Mouse (Mus musculus): ENCODE data around the gene Ctdnep1. TPM values are rescaled to one million over a fixed set of nuclear protein-coding genes. Genes with fewer than 3 reads are reported as not detected.

Ctdnep1 gene
- total RNA-seq, 1 experiment from 2014 or later = 42.8 TPM

DNA sequence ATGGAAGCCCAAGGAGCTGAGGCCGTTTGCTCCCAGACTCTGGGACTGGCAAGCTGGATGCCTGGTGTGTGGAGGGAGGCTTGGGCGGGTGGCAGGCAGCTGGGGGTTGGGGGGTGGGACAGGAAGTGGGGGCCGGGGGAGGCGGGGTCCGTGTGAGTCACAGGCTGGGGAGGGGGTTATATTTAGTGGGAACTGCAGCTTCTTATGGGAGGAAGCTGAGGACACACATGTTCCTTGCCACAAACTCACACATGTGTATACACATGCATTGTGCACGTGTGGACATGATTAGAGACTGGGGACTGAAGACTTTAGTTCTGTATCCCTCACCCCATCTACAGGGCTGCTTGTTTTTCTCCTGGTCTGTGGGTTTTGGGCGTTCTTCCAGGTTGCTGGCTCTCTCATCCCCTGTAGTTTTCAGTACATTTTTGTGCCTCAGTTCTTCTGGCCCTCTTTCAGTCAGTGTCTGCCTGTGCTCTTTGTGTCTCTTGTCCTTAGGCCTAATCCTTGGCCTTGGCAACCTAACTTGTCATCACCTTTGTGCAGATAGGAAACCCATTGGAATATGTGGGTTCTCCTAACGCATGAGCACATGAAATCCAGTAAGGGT lies 39.2 kb downstream of the Ctdnep1 start:
- no peak for ATAC-seq (ENCODE audit: extremely low read depth, insufficient number of reproducible peaks, low FRiP score, poor library complexity, severe bottlenecking)

DNA sequence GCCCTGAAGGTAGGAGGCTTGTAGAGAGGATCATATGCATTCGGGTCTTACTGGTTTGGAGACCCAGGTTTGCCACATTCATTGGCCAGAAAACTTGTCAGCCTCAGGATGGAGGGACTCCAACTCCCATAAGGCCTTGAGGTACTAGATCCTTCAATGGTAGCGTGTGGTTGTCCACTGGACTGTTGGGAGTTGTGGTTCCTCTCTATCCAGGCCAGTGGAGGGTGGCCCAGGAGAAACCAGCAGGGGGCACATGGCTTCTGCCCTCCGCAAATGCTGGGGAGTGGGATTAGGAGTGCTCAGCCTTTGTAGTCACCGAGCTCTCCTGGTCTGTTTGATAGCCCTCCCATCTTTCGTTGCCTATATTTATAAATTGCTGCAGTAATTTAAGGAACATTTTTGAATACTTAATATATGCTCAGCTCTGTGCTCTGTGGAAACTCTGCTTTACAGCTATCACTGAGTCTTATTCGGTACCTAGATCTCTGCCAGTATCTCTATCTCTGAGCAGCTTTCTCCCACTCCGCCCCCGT lies 39.8 kb downstream of the Ctdnep1 start:
- ATAC-seq (ENCODE audit: extremely low read depth, insufficient number of reproducible peaks, low FRiP score, poor library complexity, severe bottlenecking) = peak; percentile 79

DNA sequence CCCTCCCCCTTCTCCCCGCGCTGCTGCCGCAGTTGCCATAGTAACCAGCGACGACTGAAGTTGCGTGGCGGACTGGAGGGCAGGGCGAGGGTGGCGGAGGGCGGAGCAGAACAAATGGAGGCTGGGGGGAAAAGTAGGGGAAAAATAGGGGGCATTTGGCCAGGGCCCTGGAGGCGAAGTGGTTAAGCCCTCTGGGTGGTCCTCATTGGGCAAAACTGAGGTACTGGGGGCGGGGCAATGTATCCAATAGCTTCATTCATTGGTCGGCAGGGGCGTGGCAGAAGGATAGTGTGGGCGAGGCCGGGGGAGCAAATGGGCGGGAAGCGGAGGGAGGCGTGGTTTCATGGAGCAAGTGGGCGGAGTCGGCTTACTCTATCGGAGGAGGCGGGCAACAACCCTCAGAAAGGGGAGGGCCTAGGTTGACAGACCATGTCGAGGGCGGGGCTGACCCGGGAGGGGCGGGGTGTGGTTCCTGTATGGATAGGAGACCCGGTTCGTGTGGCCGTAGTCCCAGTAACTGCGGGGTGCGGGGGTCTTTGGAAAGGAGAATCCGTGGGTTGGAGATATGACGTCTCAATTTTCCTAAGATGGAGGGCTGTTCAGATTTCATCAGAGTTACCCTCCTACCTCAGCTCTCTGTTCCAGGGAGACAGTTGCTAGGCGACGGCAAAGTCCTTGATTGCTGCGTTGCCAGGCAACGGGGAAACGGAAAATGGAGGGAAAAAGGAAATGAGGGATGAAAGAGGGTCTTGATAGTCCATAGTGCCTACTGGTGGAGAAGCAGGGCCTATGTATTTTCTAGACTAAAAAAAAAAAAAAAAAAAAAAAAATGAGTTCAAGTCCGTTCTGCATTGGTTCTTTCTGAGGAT lies 40.5 kb downstream of the Ctdnep1 start:
- ATAC-seq (ENCODE audit: extremely low read depth, insufficient number of reproducible peaks, low FRiP score, poor library complexity, severe bottlenecking) = peak; percentile 66

GRCm38 (mm10) chr11:70023481-70024150 lies 42.7 kb downstream of the Ctdnep1 start:
- no peak for ATAC-seq (ENCODE audit: extremely low read depth, insufficient number of reproducible peaks, low FRiP score, poor library complexity, severe bottlenecking)

- no peak for ATAC-seq (ENCODE audit: extremely low read depth, insufficient number of reproducible peaks, low FRiP score, poor library complexity, severe bottlenecking)
These were observed 43.2 kb downstream of the Ctdnep1 start for GRCm38 (mm10) chr11:70024151-70024514.

- no peak for ATAC-seq (ENCODE audit: extremely low read depth, insufficient number of reproducible peaks, low FRiP score, poor library complexity, severe bottlenecking)
These were observed 45.7 kb downstream of the Ctdnep1 start for GRCm38 (mm10) chr11:70026689-70027088.

GRCm38 (mm10) chr11:70027397-70027796 lies 46.4 kb downstream of the Ctdnep1 start:
- ATAC-seq (ENCODE audit: extremely low read depth, insufficient number of reproducible peaks, low FRiP score, poor library complexity, severe bottlenecking) = no peak

- no peak for ATAC-seq (ENCODE audit: extremely low read depth, insufficient number of reproducible peaks, low FRiP score, poor library complexity, severe bottlenecking)
These were observed 47.6 kb downstream of the Ctdnep1 start for GRCm38 (mm10) chr11:70028401-70029129.

DNA sequence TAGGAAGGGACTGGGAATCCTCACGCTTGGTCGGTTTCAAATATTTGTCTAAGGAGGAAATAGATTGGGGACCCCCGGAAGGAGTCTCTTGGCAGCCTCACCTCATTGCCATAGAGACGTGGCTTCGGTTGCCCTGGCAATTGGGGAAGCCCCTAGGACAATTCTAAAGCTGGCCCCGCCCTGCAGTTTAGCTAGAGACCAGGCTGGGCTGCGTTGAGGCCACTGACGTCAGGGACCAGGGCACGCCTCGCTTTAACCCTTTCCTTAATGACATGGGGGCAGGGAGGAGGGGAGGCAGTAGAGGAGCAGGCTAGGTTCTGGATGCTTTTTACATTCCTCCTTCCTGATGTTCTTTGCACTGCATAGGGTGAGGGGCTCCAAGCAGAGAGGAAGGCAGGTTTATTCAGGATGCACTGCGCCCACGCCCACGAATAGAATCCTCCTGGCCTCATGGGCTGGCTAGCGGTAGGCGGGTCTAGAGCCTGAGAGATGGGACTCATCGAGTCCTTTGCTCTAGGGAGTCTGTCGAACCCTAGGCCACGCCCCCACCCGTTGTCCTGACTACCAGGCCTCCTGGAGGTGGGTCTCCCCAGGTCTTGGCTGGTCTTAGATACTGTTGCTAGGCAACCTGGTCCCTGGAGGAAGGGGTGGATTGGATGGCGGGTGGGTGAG lies 48.3 kb downstream of the Ctdnep1 start:
- ATAC-seq (ENCODE audit: extremely low read depth, insufficient number of reproducible peaks, low FRiP score, poor library complexity, severe bottlenecking) = peak; percentile 63

DNA sequence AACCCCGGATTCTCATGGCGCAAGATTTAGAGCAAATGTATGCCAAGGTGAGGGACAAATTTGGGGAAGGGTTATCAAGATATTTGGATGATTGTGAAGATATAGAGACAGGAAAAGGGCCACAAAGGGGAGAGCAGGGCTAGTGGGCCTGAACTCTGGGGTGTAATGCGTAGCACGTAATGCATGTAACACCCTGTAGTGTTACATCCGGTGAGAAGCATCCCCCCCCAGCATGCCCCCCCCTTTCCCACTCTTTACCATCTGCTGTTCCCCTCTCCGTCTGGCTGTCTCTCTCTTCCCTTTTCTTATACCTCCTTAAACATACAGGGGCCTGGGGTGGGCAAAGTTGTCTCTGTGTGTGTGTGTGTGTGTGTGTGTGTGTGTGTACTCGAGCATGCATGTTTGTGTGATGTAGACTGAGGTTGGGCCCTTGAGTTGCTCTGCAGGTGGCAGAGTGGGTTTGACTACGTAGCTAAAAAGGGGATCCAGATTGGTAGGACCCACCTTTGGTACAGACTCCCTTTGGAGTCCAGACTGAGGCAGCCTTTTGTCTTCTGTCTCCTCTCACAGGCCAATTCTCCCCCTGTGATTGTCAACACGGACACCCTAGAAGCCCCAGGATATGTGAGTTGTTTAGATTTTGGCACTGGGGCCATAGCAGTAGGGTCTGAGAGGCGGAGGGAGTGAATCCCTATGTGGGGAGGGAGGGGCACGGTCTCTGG lies 49.0 kb downstream of the Ctdnep1 start:
- ATAC-seq (ENCODE audit: extremely low read depth, insufficient number of reproducible peaks, low FRiP score, poor library complexity, severe bottlenecking) = no peak

DNA sequence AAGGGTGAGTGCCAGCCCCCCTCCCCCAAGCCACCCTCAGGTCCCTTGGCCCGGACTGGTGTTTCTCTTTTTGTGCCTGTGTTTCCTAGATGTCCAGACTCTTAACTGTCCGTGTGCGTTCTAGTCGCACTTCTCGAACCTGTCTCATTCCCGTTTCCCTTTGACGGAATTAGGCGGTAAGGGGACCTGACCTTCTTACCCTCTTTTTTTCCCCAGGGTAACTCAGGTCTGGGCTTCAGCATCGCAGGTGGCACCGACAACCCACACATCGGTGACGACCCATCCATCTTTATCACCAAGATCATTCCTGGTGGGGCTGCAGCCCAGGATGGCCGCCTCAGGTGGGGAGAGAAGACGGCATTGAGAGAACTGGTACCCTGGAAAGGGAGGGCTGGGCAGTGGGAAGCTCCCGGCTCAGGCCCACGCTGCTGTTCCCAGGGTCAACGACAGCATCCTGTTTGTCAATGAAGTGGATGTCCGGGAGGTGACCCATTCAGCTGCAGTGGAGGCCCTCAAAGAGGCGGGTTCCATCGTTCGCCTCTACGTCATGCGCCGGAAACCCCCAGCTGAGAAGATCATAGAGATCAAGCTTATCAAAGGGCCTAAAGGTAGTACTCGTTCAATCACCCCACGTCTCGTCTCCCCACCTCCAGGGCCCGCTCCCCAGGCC lies 49.8 kb downstream of the Ctdnep1 start:
- no peak for ATAC-seq (ENCODE audit: extremely low read depth, insufficient number of reproducible peaks, low FRiP score, poor library complexity, severe bottlenecking)

- ATAC-seq (ENCODE audit: extremely low read depth, insufficient number of reproducible peaks, low FRiP score, poor library complexity, severe bottlenecking) = no peak
These were observed 50.3 kb downstream of the Ctdnep1 start for GRCm38 (mm10) chr11:70031321-70031670.

GRCm38 (mm10) chr11:70038174-70038573 lies 57.2 kb downstream of the Ctdnep1 start:
- ATAC-seq (ENCODE audit: extremely low read depth, insufficient number of reproducible peaks, low FRiP score, poor library complexity, severe bottlenecking) = no peak

GRCm38 (mm10) chr11:70039631-70040030 lies 58.7 kb downstream of the Ctdnep1 start:
- no peak for ATAC-seq (ENCODE audit: extremely low read depth, insufficient number of reproducible peaks, low FRiP score, poor library complexity, severe bottlenecking)

DNA sequence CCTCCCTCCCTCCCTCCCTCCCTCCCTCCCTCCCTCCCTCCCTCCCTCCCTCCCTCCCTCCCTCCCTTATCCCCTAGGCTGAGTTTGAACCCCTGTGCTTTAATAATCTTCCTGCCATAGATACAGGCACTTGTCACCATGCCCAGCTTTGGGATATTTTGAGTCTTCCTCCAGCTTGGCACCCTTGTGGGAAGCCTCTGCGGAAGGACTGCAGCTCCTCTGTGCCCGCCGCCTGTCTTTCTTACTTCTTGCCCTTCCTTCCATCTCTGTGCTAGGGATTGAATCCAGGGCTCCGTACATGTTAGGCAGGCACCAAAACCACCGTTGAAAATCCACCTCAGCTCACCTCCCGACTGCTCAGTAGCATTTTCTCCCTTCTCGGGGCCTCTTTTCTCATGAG lies 59.2 kb downstream of the Ctdnep1 start:
- no peak for ATAC-seq (ENCODE audit: extremely low read depth, insufficient number of reproducible peaks, low FRiP score, poor library complexity, severe bottlenecking)
